Mouse (Mus musculus): ENCODE results near the gene E330034G19Rik. TPM values are rescaled to one million over a fixed set of nuclear protein-coding genes. Genes with fewer than 3 reads are reported as not detected.

The E330034G19Rik gene
- polyA plus RNA-seq (2014; fragmentation: Illumina TruSeq; extraction: RNeasy Lipid Tissue Mini Kit (QIAGEN cat#74804); ENCODE audit: low read depth, low replicate concordance), result not detected

DNA sequence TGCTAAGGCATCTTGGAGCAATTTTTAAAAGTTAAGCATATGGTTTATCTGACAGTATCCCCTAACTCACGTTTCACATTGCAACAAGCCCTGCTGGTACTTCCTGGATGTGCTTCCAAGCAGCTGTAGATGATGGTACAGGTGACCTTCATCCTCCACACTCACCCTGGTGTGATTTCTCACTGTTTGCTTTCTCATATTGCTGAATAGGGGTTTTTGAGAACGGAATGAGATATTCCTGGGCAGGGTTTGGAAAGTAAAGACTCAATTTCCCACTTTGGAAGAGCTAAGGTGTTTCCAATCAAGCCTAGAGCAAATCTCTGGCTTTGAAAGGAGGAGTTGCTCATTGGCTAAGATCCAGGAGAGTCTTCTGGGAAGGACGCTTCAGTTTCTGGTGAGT, at the start of gene E330034G19Rik:
TSS of gene E330034G19Rik (plus strand) at position 301 of the 400 bp plus-strand sequence.

GRCm38 (mm10) chr14:24245177-24246081, 47.6 kb upstream of the E330034G19Rik start, which contains the start of gene Dlg5:
Dlg5 (minus strand) TSS chr14:24245920.

Other genes with a start within 250 kb of the E330034G19Rik start
- 37.9 TPM for gene Dlg5, start 47.3 kb upstream of the E330034G19Rik start, polyA plus RNA-seq (2014; fragmentation: Illumina TruSeq; extraction: RNeasy Lipid Tissue Mini Kit (QIAGEN cat#74804); ENCODE audit: low read depth, low replicate concordance)
- 6.8 TPM for gene Polr3a, start 193.8 kb downstream of the E330034G19Rik start, polyA plus RNA-seq (2014; fragmentation: Illumina TruSeq; extraction: RNeasy Lipid Tissue Mini Kit (QIAGEN cat#74804); ENCODE audit: low read depth, low replicate concordance)
- gene Rps24, start 193.9 kb downstream of the E330034G19Rik start, polyA plus RNA-seq (2014; fragmentation: Illumina TruSeq; extraction: RNeasy Lipid Tissue Mini Kit (QIAGEN cat#74804); ENCODE audit: low read depth, low replicate concordance), result 5,401 TPM